Mouse (Mus musculus) mouse trophoblast stem cell (cell line): Measurements from ENCODE around the gene 4933417A18Rik.
"Not testable (repeated sequence)": the region's sequence is repeated elsewhere in the genome, so short reads cannot be mapped to it uniquely, and the experiment has no call there.

Experiments used
- in situ Hi-C, 2 experiments: fragments of 300-500 bp; cut with MseI, MboI; formaldehyde crosslinking; loops; 2 replicates in 1 of 2; 3 replicates in 1 of 2; pipeline ENCODE4 v1.15.1; 2025

4933417A18Rik gene

GRCm38 (mm10) chr13:34924210-34924609 lies at the start of gene 4933417A18Rik, which contains the start of gene Fam217a:
Gene 4933417A18Rik, plus strand, starts transcription at chr13:34924409.
Gene Fam217a, minus strand, starts transcription at chr13:34924310.
- in situ Hi-C loops, result no loop called here

- in situ Hi-C loops, result not testable (repeated sequence)
Observed at GRCm38 (mm10) chr13:34874736-34875135, 49.5 kb upstream of the 4933417A18Rik start.

- in situ Hi-C loops, result no loop called here
Observed at GRCm38 (mm10) chr13:34875166-34875710, 49.0 kb upstream of the 4933417A18Rik start, which contains the start of gene Prpf4b. Gene Prpf4b, plus strand, starts transcription at chr13:34875302.

GRCm38 (mm10) chr13:34875741-34876445 lies 48.3 kb upstream of the 4933417A18Rik start:
- in situ Hi-C loops, result no loop called here

- in situ Hi-C loops, result no loop called here
Observed at GRCm38 (mm10) chr13:34876481-34876880, 47.7 kb upstream of the 4933417A18Rik start.

- in situ Hi-C loops, result no loop called here
Observed at GRCm38 (mm10) chr13:34892871-34893270, 31.3 kb upstream of the 4933417A18Rik start.

- in situ Hi-C loops, result no loop called here
Observed at GRCm38 (mm10) chr13:34914614-34915013, 9.6 kb upstream of the 4933417A18Rik start.

GRCm38 (mm10) chr13:34916520-34917167 lies 7.6 kb upstream of the 4933417A18Rik start:
- in situ Hi-C loops, result no loop called here

GRCm38 (mm10) chr13:34934931-34935644 lies 10.9 kb downstream of the 4933417A18Rik start:
- in situ Hi-C loops, result no loop called here

- in situ Hi-C loops, result no loop called here
Observed at GRCm38 (mm10) chr13:34942370-34942769, 18.2 kb downstream of the 4933417A18Rik start.

- in situ Hi-C loops, result not testable (repeated sequence)
Observed at GRCm38 (mm10) chr13:34951437-34951836, 27.2 kb downstream of the 4933417A18Rik start.

GRCm38 (mm10) chr13:34956901-34957300 lies 32.7 kb downstream of the 4933417A18Rik start:
- in situ Hi-C loops, result no loop called here

- in situ Hi-C loops, result not testable (repeated sequence)
Observed at GRCm38 (mm10) chr13:34958158-34958557, 33.9 kb downstream of the 4933417A18Rik start.

- in situ Hi-C loops, result no loop called here
Observed at GRCm38 (mm10) chr13:34960996-34961770, 37.0 kb downstream of the 4933417A18Rik start.

- in situ Hi-C loops, result no loop called here
Observed at GRCm38 (mm10) chr13:34963511-34964397, 39.5 kb downstream of the 4933417A18Rik start, which contains the start of gene Eci3. Gene Eci3, minus strand, starts transcription at chr13:34963810.

- in situ Hi-C loops, result no loop called here
Observed at GRCm38 (mm10) chr13:34964419-34964818, 40.2 kb downstream of the 4933417A18Rik start.

- in situ Hi-C loops, result no loop called here
Observed at GRCm38 (mm10) chr13:34964866-34965265, 40.7 kb downstream of the 4933417A18Rik start.

GRCm38 (mm10) chr13:34965647-34966046 lies 41.4 kb downstream of the 4933417A18Rik start:
- in situ Hi-C loops, result not testable (repeated sequence)

- in situ Hi-C loops, result not testable (repeated sequence)
Observed at GRCm38 (mm10) chr13:34972456-34972855, 48.2 kb downstream of the 4933417A18Rik start.

- in situ Hi-C loops, result no loop called here
Observed at GRCm38 (mm10) chr13:34973149-34973548, 48.9 kb downstream of the 4933417A18Rik start.
